Mouse (Mus musculus) ovary, adult 2 months (tissue): ENCODE results near the gene Shroom4. TPM values are rescaled to one million over a fixed set of nuclear protein-coding genes. Genes with fewer than 3 reads are reported as not detected.

Source experiments
- polyA plus RNA-seq: library from polyadenylated mRNA; depleted of rRNA; stranded (reverse); fragments of >200 nt; gene quantifications from 2 replicates; pipeline ENCODE4 v1.2.3, GENCODE M21; 2012; rRNA removed

Gene Shroom4
- 2.0 and 2.9 TPM in 2 replicates for polyA plus RNA-seq

GRCm38 (mm10) chrX:6399626-6400397 lies at the start of gene Shroom4:
TSS of gene Shroom4 (plus strand) at chrX:6399854.

Other genes starting within 250 kb of the Shroom4 start
- 2.7 and 4.0 TPM in 2 replicates for gene Nudt10, start 226.8 kb upstream of the Shroom4 start, polyA plus RNA-seq
- 5.8 and 7.1 TPM in 2 replicates for gene Bmp15, start 79.1 kb upstream of the Shroom4 start, polyA plus RNA-seq